Mouse (Mus musculus): ENCODE results near the gene Ttc39b. TPM values are rescaled to one million over a fixed set of nuclear protein-coding genes. Genes with fewer than 3 reads are reported as not detected.

Gene Ttc39b
- 17.1 and 19.1 TPM in 2 replicates for polyA plus RNA-seq (2012; rRNA removed)

DNA sequence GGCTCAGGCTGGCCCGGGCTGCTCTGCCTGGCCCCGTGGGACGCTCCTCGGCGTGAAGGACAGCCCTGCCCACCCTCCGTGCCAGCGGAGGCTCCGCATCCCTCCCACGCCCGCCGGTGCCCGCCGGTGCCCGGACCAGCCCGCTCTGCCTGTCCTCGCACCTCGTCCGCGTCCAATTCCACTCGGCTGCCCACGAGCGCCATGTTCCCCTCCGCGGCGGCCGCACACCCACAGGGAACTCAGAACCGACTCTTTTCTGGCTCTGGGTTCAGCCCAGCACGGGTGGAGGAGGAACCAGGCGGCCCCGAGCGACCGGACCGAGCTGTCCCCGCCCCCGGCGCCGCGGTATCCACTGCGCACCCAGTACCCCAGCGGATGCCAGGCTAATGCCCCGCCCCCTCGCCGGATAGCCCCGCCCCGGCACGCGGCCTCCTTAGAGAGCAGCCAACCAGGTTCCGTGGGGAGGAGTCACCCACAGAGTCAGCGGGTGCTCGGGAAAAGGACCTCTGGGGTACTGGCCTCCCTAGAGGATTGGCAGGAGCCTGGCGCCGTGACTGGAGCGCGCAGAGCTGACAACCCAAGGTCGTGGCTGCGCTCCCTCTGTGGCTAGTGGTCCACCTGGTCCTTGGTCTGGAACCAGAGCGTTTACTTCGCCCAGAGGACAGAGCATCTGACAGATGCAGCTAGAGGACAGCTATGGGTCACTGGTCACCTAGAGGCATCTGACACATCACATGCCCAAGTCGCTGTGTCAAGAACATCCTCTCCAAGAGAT lies at the start of gene Ttc39b:
Ttc39b (minus strand) TSS at position 346 of the 775 bp plus-strand sequence.
- DNase-seq (ENCODE audit: extremely low spot score in 1 of 2, low spot score in 1 of 2) = peak; percentile 92 to 97

DNA sequence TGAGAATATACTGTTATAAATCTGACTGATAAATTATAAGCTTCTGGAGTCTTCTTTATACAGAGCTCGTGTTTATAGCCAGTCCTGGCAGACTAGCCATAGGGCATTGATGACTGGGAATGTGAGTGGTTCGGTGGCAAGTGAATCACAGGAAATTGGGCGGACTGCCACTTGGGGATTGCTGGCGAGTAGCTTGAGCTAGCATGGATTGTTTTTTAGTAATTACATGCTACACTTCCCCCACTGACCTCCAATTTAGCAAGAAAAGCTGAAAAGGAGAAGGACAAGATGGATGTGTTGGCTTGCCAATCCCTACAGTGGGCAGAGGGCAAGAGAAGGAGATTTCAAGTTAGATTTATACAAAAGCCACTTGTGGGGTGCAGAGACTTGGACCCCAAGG lies 49.3 kb upstream of the Ttc39b start:
- DNase-seq (ENCODE audit: extremely low spot score in 1 of 2, low spot score in 1 of 2) = no peak

- no peak for DNase-seq (ENCODE audit: extremely low spot score in 1 of 2, low spot score in 1 of 2)
These were observed 33.7 kb upstream of the Ttc39b start for GRCm38 (mm10) chr4:83357738-83358137.

DNA sequence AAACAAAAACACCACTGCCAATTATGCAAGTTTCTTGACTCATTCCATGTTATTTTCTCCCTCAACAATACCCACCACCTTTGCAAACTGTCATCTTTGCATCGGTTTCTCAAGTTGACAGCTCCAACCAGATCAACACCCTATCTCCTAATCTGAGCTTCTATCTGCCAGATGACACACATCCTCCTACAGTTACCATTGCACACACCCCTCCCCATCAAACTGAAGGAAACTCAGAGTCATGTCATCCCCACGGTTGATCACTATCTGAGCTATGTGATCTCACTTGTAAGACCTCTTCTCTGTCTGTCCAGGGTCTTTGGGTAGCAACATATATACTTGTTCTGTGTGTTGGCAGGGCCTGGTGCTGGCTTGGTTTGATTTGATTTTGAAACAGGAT lies 30.7 kb upstream of the Ttc39b start:
- no peak for DNase-seq (ENCODE audit: extremely low spot score in 1 of 2, low spot score in 1 of 2)

DNA sequence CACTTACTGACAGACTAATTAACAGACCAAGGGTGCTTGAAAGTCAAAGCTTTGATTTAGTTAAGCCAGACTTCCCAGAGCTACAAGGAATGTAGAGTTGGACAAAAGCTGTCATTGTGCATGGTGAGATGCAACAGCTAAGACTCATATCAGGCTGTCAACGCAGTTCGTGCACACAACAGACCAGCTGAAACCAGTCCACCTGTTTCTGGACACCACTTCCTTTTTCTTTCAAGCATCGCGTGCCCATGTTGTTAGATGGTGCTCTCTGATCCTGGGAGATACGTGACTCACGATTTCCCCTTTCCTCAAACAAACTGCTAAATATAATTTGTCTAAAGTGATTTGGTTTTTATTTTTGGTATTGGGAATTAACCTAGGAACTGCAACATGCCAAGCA lies 29.9 kb upstream of the Ttc39b start:
- no peak for DNase-seq (ENCODE audit: extremely low spot score in 1 of 2, low spot score in 1 of 2)

DNA sequence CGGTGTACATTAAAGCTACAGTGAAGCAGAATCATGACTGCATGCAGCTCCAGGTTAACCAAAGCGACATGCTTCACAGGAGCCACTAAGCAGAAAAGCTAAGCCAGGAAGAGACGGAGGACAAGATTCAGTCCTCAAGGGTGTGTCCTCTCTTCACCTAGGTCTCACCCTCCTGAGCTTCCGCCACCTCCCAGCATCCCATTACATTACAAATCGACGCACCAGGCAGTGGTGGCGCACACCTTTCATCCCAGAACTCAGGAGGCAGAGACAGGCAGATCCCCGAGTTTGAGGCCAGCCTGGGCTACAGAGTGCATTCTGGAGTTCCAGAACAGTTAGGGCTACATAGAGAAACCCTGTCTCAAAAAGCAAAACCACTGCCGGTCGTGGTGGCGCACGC lies 29.2 kb upstream of the Ttc39b start:
- no peak for DNase-seq (ENCODE audit: extremely low spot score in 1 of 2, low spot score in 1 of 2)

DNA sequence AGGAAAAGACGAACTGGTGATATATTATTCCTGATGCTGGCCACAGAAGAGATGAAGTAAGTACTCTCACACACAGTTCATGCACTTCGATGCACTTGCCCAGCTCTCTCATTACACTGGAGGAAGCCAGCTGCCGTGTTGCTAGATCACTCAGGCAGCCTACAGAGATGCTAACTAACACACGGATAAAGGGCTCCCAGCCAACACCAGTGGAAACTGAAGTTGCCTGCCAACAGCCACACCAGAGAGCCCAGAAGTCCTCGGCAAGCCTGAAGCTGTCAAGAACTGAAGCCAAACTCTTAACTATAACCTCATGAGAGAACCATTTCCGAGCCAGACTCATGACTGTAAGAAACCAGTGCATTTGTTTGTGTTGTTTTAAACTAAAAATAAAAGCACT lies 26.7 kb upstream of the Ttc39b start:
- DNase-seq (ENCODE audit: extremely low spot score in 1 of 2, low spot score in 1 of 2) = peak; percentile 66 to 82

GRCm38 (mm10) chr4:83348970-83349369 lies 24.9 kb upstream of the Ttc39b start:
- DNase-seq (ENCODE audit: extremely low spot score in 1 of 2, low spot score in 1 of 2) = no peak

- DNase-seq (ENCODE audit: extremely low spot score in 1 of 2, low spot score in 1 of 2) = no peak
These were observed 19.8 kb upstream of the Ttc39b start for GRCm38 (mm10) chr4:83343895-83344294.

GRCm38 (mm10) chr4:83343146-83343823 lies 19.2 kb upstream of the Ttc39b start:
- DNase-seq (ENCODE audit: extremely low spot score in 1 of 2, low spot score in 1 of 2) = peak in 1 of 2 experiments; percentile 31

GRCm38 (mm10) chr4:83342268-83342970 lies 18.4 kb upstream of the Ttc39b start:
- no peak for DNase-seq (ENCODE audit: extremely low spot score in 1 of 2, low spot score in 1 of 2)

GRCm38 (mm10) chr4:83339393-83339792 lies 15.3 kb upstream of the Ttc39b start:
- no peak for DNase-seq (ENCODE audit: extremely low spot score in 1 of 2, low spot score in 1 of 2)

- no peak for DNase-seq (ENCODE audit: extremely low spot score in 1 of 2, low spot score in 1 of 2)
These were observed 13.7 kb upstream of the Ttc39b start for GRCm38 (mm10) chr4:83337717-83338116.

DNA sequence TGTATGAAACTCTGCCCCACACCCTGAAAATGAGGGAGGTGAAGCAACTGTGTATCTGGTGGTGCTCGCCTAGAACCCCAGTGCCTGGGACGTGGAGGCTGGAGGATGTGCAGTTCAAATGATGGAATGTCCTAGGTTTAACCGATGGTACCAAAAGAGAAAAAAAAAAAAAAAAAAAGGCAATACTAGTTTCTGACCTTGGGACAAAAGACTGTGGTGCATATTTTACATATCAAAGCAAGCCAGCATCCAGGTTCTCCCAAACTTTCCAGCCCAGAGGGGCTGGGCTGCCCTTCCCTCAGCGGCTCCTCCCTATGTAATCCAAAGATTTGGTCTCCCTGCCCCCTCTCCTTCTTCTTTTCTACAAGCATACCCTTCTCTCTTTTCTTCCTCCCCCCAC lies 6.3 kb upstream of the Ttc39b start:
- no peak for DNase-seq (ENCODE audit: extremely low spot score in 1 of 2, low spot score in 1 of 2)

DNA sequence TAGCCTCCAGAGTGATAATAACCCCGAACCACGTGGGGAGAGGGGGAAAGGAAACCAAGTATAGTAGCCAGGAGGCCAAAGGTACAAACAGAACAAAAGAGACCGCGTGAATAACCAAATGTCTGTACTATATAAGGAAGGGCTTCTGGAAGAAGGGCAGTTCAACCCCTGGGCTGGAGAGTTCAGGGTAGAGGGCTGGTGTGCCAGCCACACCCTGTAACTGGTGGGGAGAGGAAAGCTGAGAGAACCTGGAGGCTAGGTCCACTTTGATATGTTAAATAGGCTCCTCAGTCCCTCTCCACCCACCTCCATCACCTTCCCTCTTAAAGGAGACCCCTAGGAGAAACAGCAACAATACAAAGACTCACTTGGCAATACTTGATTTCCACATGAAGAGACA lies 5.6 kb upstream of the Ttc39b start:
- DNase-seq (ENCODE audit: extremely low spot score in 1 of 2, low spot score in 1 of 2) = no peak

GRCm38 (mm10) chr4:83328026-83328945 lies 4.2 kb upstream of the Ttc39b start:
- no peak for DNase-seq (ENCODE audit: extremely low spot score in 1 of 2, low spot score in 1 of 2)

DNA sequence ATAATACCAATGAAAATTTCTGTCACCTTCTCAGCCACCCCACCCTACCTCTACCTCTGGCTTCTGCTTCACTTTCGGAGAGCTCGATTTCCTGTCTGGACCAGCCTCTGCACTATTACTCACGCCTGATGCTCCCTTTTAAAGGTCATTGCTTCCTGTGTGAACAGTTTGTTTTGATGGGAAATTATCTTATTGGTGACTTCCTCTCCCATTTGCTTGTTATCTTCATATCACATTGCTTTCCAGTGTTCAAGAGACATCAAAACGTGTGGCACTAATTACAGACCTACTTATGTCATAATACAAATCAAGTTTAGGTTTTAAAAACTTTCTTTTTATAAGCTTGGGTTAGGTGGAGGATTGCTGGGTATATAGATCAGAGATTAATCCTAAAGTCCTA lies 3.5 kb upstream of the Ttc39b start:
- no peak for DNase-seq (ENCODE audit: extremely low spot score in 1 of 2, low spot score in 1 of 2)

- DNase-seq (ENCODE audit: extremely low spot score in 1 of 2, low spot score in 1 of 2) = no peak
These were observed 1.3 kb upstream of the Ttc39b start for GRCm38 (mm10) chr4:83325366-83325765.

GRCm38 (mm10) chr4:83323201-83323903 lies 703 bp downstream of the Ttc39b start:
- DNase-seq (ENCODE audit: extremely low spot score in 1 of 2, low spot score in 1 of 2) = peak; percentile 43 to 54

GRCm38 (mm10) chr4:83319736-83320135 lies 4.3 kb downstream of the Ttc39b start:
- DNase-seq (ENCODE audit: extremely low spot score in 1 of 2, low spot score in 1 of 2) = no peak

All from frontal cortex, adult 2 months (tissue).